Mouse (Mus musculus) lung, postnatal 0 days (tissue): ENCODE results near the gene Hrc. TPM values are rescaled to one million over a fixed set of nuclear protein-coding genes. Genes with fewer than 3 reads are reported as not detected.

ENCODE experiments used
- ATAC-seq: fragments of 200-750 bp; cut with Nextera tagmentation; 2 replicates; pipeline ENCODE4 v1.8.0; 2017; ENCODE audit warnings: moderate library complexity
- DNase-seq: peaks from one replicate; pipeline ENCODE4 v3.0.0-alpha.2; 2016; ENCODE audit warnings: low spot score
- H3K27ac ChIP-seq: fragments of 300-500 bp; sonication (generic); 2 replicates; pipeline ENCODE4 v1.5.1; 2014; ENCODE audit warnings: antibody characterized with exemption, mild to moderate bottlenecking, low read length, mixed read lengths
- H3K27me3 ChIP-seq: fragments of 300-500 bp; sonication (generic); replicated peaks from 2 replicates; pipeline ENCODE4 v1.6.1; 2014; ENCODE audit warnings: low read length, mixed read lengths; ENCODE audit not compliant: insufficient read depth
- H3K36me3 ChIP-seq: fragments of 300-500 bp; sonication (generic); 2 replicates; pipeline ENCODE4 v1.6.1; 2014; ENCODE audit warnings: low read length, mixed read lengths; ENCODE audit not compliant: insufficient read depth
- H3K4me1 ChIP-seq: fragments of 300-500 bp; sonication (generic); 2 replicates; pipeline ENCODE4 v1.6.1; 2014; ENCODE audit warnings: antibody characterized with exemption, low read depth, low read length, mixed read lengths; ENCODE audit not compliant: insufficient read depth
- H3K4me2 ChIP-seq: fragments of 300-500 bp; sonication (generic); replicated peaks from 2 replicates; pipeline ENCODE4 v1.6.1; 2014; ENCODE audit warnings: low read depth, mild to moderate bottlenecking, low read length, moderate library complexity, mixed read lengths
- H3K4me3 ChIP-seq: fragments of 300-500 bp; sonication (generic); 2 replicates; pipeline ENCODE4 v1.5.1; 2014; ENCODE audit warnings: low read depth, low read length
- H3K9ac ChIP-seq: fragments of 300-500 bp; sonication (generic); replicated peaks from 2 replicates; pipeline ENCODE4 v1.6.1; 2014; ENCODE audit warnings: low read depth, mild to moderate bottlenecking
- H3K9me3 ChIP-seq: fragments of 300-500 bp; sonication (generic); 2 replicates; pipeline ENCODE4 v1.6.1; 2016; ENCODE audit warnings: low read length, mixed read lengths
- CTCF ChIP-seq: IDR thresholded peaks from 2 replicates; pipeline ENCODE4 v1.5.1; 2016; ENCODE audit warnings: antibody characterized with exemption, mild to moderate bottlenecking
- EP300 ChIP-seq: IDR thresholded peaks from 2 replicates; pipeline ENCODE4 v1.6.1; 2016; ENCODE audit warnings: antibody characterized with exemption, mild to moderate bottlenecking, control low read depth
- WGBS: fragments of 180-500 bp; shearing (Covaris S2); extraction: QIAGEN DNeasy Blood & Tissue Kit; methylation state at CpG from one replicate; pipeline ENCODE4 v1.1.7; 2014; 5-methylcytosine and 5-hydroxymethylcytosine counted together
- polyA plus RNA-seq: library from polyadenylated mRNA; unstranded; fragments of >200 nt; fragmentation: Nextera tagmentation; extraction: Ambion mirVana; gene quantifications from 2 replicates; pipeline ENCODE4 v1.2.1, GENCODE M21; 2015

The Hrc gene
- polyA plus RNA-seq, 1 experiment from 2014 or later = 0.50 TPM

DNA sequence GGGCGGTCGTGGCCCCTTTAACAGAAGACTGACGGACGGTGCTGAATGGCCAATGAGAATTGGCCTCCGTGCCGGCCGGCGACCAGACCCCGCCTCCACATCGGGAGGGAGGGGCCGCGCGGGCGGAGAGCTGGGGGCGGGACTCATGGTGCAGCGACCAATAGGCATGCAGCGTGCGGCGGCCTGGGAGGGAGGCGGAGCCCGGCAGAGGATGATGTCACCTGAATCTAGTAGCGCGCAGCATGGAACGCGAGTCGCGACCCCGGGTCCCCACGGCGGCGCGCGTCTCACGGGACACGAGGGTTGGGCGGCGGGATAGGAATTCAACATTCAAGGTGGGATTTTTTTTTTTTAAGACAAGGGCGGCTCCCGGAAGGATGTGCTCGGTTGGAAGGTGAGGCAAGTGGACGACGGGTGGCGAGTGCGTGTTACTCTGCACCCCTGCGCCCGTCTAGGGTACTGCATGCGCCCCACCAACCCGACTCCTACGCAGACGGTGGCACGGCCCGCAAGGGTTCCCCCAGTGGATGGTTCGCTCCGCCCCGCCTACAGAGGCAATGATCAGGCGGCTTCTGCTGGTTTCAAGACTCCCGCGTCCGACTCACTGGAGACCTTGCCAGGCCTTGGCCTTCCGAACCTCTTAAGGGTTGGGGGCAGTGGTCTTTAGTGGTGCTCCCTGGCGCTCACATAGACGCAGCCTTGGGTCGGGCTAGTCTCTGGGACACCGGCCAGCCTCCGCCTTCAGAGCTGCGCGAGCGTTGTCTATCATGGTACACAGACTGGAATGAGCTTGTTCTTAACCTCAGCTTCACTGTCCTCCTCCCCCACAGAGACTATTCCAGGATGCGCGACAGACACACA, 32.2 kb downstream of the Hrc start:
- ATAC-seq (peak; percentile 93), DNase-seq (peak; percentile 98)
- H3K36me3 ChIP-seq = no peaks in the 10 kb centered on the region
- peak overlapping the region; percentile 50 for H3K4me3 ChIP-seq
- peaks cover 17% of the 10 kb centered on the region for H3K27me3 ChIP-seq
- no peaks in the 10 kb centered on the region for H3K9me3 ChIP-seq
- under 1% methylated on average over 65 of the region's 70 CpGs for WGBS
- no peak for TF ChIP-seq EP300
- TF ChIP-seq CTCF = peak; percentile 83
- no peak overlapping the region for H3K27ac ChIP-seq
- H3K4me2 ChIP-seq = peak overlapping the region; percentile 99
- H3K4me1 ChIP-seq = peaks cover 19% of the 10 kb centered on the region; the same call in 1 of the 2 replicates
- H3K9ac ChIP-seq = no peak overlapping the region

DNA sequence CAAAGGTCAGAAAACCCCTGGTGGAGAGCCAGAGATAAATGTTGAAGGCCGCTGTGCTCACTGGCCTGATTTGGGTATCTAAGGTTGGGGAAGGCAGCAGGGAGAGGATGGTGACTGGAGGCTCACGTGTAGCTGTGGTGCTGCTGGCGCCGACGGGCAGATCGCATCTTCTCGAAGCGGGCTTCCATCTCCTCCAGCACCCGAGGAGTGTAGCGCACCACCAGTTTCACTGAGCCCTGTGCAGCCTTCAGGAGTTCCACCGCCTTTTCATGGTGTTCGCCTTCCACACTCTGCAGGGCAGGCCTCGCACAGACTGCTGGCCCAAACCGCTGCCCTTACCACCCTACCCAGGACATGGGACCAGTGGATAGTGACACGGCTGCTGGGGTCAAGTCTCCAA, 33.1 kb downstream of the Hrc start:
- Histone ChIP-seq H3K27ac (no peak overlapping the region), H3K27me3 (peaks cover 17% of the 10 kb centered on the region), H3K36me3 (no peaks in the 10 kb centered on the region), H3K4me2 (no peak overlapping the region), H3K4me3 (no peak overlapping the region), H3K9ac (no peak overlapping the region), H3K9me3 (no peaks in the 10 kb centered on the region), H3K4me1 (peaks cover 19% of the 10 kb centered on the region; the same call in 1 of the 2 replicates)
- TF ChIP-seq CTCF = no peak
- TF ChIP-seq EP300 = no peak
- DNase-seq = no peak
- ATAC-seq = no peak
- WGBS = 79% methylated on average over 14 of the region's 15 CpGs

DNA sequence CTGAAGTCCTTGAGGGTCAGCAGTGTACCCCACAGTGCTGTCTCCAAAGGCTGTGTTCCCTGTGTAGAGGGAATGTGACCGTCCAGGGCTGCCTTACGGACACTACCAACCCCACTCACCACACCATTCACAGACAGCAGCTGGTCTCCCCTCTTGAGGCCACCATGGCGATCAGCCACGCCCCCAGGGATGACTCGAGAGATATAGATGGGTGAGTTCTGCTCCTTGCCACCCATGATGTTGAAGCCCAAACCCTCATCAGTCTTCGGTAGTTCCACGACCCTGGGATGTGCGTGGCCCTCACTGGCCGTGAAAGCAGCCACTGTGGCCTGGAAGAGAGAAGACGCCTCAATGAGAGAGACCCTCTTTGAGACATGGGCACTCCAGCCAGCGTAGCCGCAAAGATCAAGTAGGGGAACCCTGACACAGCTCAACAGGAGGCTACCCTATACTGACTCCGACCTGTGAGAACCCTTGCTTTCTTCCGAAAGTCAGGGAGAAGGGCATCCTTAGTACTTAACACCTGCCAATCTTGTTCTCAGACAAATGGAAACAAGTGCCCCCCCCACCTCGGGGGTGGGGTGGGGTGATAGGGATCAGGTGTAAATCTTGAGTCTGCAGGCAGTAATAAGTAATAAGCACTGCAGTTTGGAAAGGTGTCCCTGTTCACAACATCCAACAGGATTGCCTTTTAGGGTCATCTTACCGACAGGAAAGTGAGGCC, 34.1 kb downstream of the Hrc start:
- ATAC-seq (no peak), DNase-seq (no peak)
- Histone ChIP-seq H3K4me1 (peaks cover 19% of the 10 kb centered on the region; the same call in 1 of the 2 replicates), H3K4me3 (no peak overlapping the region), H3K4me2 (no peak overlapping the region), H3K27me3 (peaks cover 17% of the 10 kb centered on the region; the same call in 1 of the 2 replicates), H3K36me3 (no peaks in the 10 kb centered on the region), H3K27ac (no peak overlapping the region), H3K9ac (no peak overlapping the region), H3K9me3 (no peaks in the 10 kb centered on the region)
- no peak for TF ChIP-seq EP300
- 68% methylated on average over 16 of the region's 16 CpGs for WGBS

DNA sequence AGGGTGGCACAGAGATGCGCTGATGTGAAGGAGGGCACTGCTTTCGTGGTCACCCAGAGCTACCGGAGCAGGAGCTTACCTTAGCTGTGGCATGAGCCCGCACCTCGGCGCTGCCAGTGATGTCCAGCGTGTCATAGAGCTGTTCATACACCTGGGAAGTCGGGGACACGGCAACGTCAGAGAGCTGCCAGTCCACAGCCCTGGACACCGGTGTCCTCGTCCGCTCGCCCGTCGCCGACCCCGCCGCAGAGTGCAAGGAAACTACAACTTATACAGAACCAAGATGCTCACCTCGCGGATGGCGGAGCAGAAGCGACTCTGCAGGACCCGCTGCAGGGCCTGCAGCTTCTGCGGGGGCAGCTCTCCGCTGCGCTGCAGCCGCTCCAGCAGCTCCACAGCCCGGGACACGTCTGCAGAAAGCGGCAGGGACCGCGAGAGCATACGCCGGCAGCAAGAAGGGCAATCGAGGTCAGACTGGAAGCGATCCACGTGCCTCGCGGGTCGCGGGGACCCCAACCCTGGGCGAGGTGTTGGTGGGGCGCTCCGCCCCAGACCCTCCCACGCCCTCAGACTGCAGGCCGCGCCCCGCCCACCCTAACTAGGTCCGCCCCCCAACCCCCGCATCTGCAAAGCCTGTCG, 34.9 kb downstream of the Hrc start:
- peaks cover 17% of the 10 kb centered on the region; the same call in 1 of the 2 replicates for H3K27me3 ChIP-seq
- H3K9me3 ChIP-seq = no peaks in the 10 kb centered on the region
- no peaks in the 10 kb centered on the region for H3K36me3 ChIP-seq
- peak overlapping the region; percentile 89 for H3K4me2 ChIP-seq
- no peak overlapping the region for H3K9ac ChIP-seq
- H3K27ac ChIP-seq = no peak overlapping the region
- TF ChIP-seq CTCF (no peak), EP300 (no peak)
- 8% methylated on average over 49 of the region's 52 CpGs for WGBS
- DNase-seq (no peak), ATAC-seq (no peak)
- peak overlapping the region; percentile 46 for H3K4me3 ChIP-seq
- peaks cover 19% of the 10 kb centered on the region; the same call in 1 of the 2 replicates for H3K4me1 ChIP-seq

DNA sequence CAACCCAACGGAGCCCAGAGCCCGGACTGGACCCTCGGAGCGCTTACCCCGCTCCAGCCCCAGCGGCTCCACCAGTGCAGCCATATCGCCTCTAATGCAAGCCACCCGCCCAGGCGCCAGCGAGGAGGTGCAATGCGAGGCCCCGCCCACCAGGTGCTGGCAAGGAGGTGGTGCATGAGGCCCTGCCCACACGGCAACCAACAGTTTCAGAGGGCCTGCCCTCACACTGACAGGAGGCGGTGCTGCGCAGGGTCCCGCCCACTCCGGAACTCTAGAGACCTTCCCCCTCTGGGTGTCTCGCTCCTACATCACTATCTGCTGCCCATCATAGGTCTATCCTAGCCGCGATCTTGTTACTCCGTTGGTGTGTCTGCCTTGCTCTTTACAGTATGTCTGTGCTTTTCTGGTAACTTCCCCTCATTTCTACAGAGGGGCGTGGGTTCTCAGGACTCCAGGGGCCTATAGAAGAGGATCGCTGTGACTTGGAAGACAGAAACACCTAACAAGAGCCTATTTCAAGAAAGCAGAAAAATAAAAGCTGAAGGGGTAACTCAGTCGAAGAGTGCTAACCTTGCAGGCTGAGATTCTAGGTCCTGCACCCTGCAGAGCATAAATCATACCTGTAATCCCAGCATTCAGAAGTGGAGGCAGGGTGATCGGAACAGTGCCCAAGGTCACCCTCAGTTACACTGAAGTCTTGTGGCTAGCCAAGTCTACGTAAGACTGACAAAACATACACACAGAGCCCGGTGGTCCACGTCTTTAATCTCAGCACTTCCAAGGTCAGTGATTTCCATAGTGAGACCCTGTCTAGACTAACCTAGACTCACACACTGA, 35.6 kb downstream of the Hrc start, which contains the start of gene Lin7b:
Gene Lin7b, minus strand, starts transcription at position 109 of the 837 bp plus-strand sequence.
- no peak within 1 kb of the TSS for H3K9ac ChIP-seq
- H3K27me3 ChIP-seq = peaks cover 14% of the 10 kb centered on the region; the same call in 1 of the 2 replicates
- H3K4me1 ChIP-seq = peaks cover 18% of the 10 kb centered on the region; the same call in 1 of the 2 replicates
- H3K36me3 ChIP-seq = 0 out of 2 replicates have a peak, but pooled peaks cover 2% of the 10 kb centered on the region
- WGBS = 12% methylated on average over 21 of the region's 28 CpGs
- H3K4me3 ChIP-seq = peak within 1 kb of the TSS; percentile 46
- H3K27ac ChIP-seq = no peak within 1 kb of the TSS
- TF ChIP-seq CTCF (peak; percentile 41), EP300 (no peak)
- ATAC-seq = peak; percentile 64
- H3K9me3 ChIP-seq = no peaks in the 10 kb centered on the region
- DNase-seq = peak; percentile 90
- H3K4me2 ChIP-seq = peak within 1 kb of the TSS; percentile 89
